Mouse (Mus musculus) embryonic facial prominence, embryonic 14.5 days (tissue): ENCODE results near the gene Dnajc8. TPM values are rescaled to one million over a fixed set of nuclear protein-coding genes. Genes with fewer than 3 reads are reported as not detected.
"Not testable (repeated sequence)": the region's sequence is repeated elsewhere in the genome, so short reads cannot be mapped to it uniquely, and the experiment has no call there.

Source experiments
- ATAC-seq: fragments of 200-750 bp; cut with Nextera tagmentation; 2 replicates; pipeline ENCODE4 v1.8.0; 2017; ENCODE audit warnings: low read depth, moderate number of reproducible peaks, moderate TSS enrichment
- DNase-seq: peaks from one replicate; pipeline ENCODE4 v3.0.0-alpha.2; 2015; ENCODE audit warnings: low spot score
- H3K27ac ChIP-seq: fragments of 300-500 bp; sonication (generic); replicated peaks from 2 replicates; pipeline ENCODE4 v1.5.1; 2014; ENCODE audit warnings: low read depth, mild to moderate bottlenecking, low read length, moderate library complexity
- H3K27me3 ChIP-seq: fragments of 300-500 bp; sonication (generic); replicated peaks from 2 replicates; pipeline ENCODE4 v1.6.1; 2014; ENCODE audit warnings: low read length; ENCODE audit not compliant: control insufficient read depth, insufficient read depth
- H3K36me3 ChIP-seq: fragments of 300-500 bp; sonication (generic); 2 replicates; pipeline ENCODE4 v1.6.1; 2014; ENCODE audit warnings: low read length, mixed read lengths; ENCODE audit not compliant: control insufficient read depth, insufficient read depth
- H3K4me1 ChIP-seq: fragments of 300-500 bp; sonication (generic); 2 replicates; pipeline ENCODE4 v1.6.1; 2014; ENCODE audit warnings: antibody characterized with exemption, low read length; ENCODE audit not compliant: control insufficient read depth, insufficient read depth
- H3K4me2 ChIP-seq: fragments of 300-500 bp; sonication (generic); 2 replicates; pipeline ENCODE4 v1.6.1; 2014; ENCODE audit warnings: low read depth, mild to moderate bottlenecking, low read length, moderate library complexity, mixed read lengths
- H3K4me3 ChIP-seq: fragments of 300-500 bp; sonication (generic); 2 replicates; pipeline ENCODE4 v1.5.1; 2014; ENCODE audit warnings: low read depth, mild to moderate bottlenecking, low read length
- H3K9ac ChIP-seq: fragments of 300-500 bp; sonication (generic); 2 replicates; pipeline ENCODE4 v1.6.1; 2014; ENCODE audit warnings: low read depth, mild to moderate bottlenecking, low read length, moderate library complexity, mixed read lengths
- H3K9me3 ChIP-seq: fragments of 300-500 bp; sonication (generic); 2 replicates; pipeline ENCODE4 v1.6.1; 2016; ENCODE audit warnings: low read length; ENCODE audit not compliant: control insufficient read depth
- WGBS: fragments of 180-500 bp; shearing (Covaris S2); extraction: QIAGEN DNeasy Blood & Tissue Kit; methylation state at CpG from one replicate; pipeline ENCODE4 v1.1.7; 2014; 5-methylcytosine and 5-hydroxymethylcytosine counted together
- polyA plus RNA-seq: library from polyadenylated mRNA; unstranded; fragments of >200 nt; fragmentation: Nextera tagmentation; extraction: Ambion mirVana; gene quantifications from 2 replicates; pipeline ENCODE4 v1.2.1, GENCODE M21; 2014

Gene Dnajc8
- polyA plus RNA-seq, 1 experiment from 2014 or later: 133 TPM

- no peak overlapping the region for H3K9ac ChIP-seq
- H3K27me3 ChIP-seq: no peaks in the 10 kb centered on the region
- no peak overlapping the region for H3K4me3 ChIP-seq
- H3K36me3 ChIP-seq: peaks cover 75% of the 10 kb centered on the region
- DNase-seq (no peak), ATAC-seq (no peak)
- H3K4me2 ChIP-seq: no peak overlapping the region
- no peaks in the 10 kb centered on the region for H3K9me3 ChIP-seq
- no peak overlapping the region for H3K27ac ChIP-seq
- 85% methylated on average over 4 of the region's 4 CpGs for WGBS
- peaks cover 7% of the 10 kb centered on the region for H3K4me1 ChIP-seq
Observed at GRCm38 (mm10) chr4:132541413-132541812, 6.1 kb downstream of the Dnajc8 start.

- Histone ChIP-seq H3K27me3 (no peaks in the 10 kb centered on the region), H3K4me2 (no peak overlapping the region), H3K27ac (no peak overlapping the region), H3K36me3 (peaks cover 86% of the 10 kb centered on the region), H3K4me3 (no peak overlapping the region), H3K9me3 (no peaks in the 10 kb centered on the region), H3K4me1 (no peaks in the 10 kb centered on the region), H3K9ac (no peak overlapping the region)
- no peak for ATAC-seq
- WGBS: 65% methylated on average over 1 of the region's 1 CpGs
- no peak for DNase-seq
Observed at GRCm38 (mm10) chr4:132542724-132543123, 7.4 kb downstream of the Dnajc8 start.

GRCm38 (mm10) chr4:132545851-132546250 lies 10.5 kb downstream of the Dnajc8 start:
- DNase-seq (peak; percentile 63), ATAC-seq (peak; percentile 62; the same call in 1 of the 2 replicates)
- Histone ChIP-seq H3K27me3 (no peaks in the 10 kb centered on the region), H3K4me2 (no peak overlapping the region), H3K4me3 (no peak overlapping the region), H3K9ac (no peak overlapping the region), H3K27ac (no peak overlapping the region), H3K4me1 (no peaks in the 10 kb centered on the region), H3K36me3 (peaks cover 90% of the 10 kb centered on the region), H3K9me3 (no peaks in the 10 kb centered on the region)
- WGBS: 39% methylated on average over 8 of the region's 8 CpGs

GRCm38 (mm10) chr4:132554221-132554620 lies 18.9 kb downstream of the Dnajc8 start:
- Histone ChIP-seq H3K9me3 (no peaks in the 10 kb centered on the region), H3K4me1 (no peaks in the 10 kb centered on the region), H3K27ac (no peak overlapping the region), H3K9ac (no peak overlapping the region), H3K27me3 (no peaks in the 10 kb centered on the region), H3K4me2 (no peak overlapping the region), H3K4me3 (no peak overlapping the region), H3K36me3 (peaks cover 50% of the 10 kb centered on the region)
- 67% methylated on average over 5 of the region's 5 CpGs for WGBS
- no peak for DNase-seq
- no peak for ATAC-seq

- H3K27me3 ChIP-seq: no peaks in the 10 kb centered on the region
- no peak overlapping the region for H3K4me3 ChIP-seq
- H3K9ac ChIP-seq: no peak overlapping the region
- no peak for ATAC-seq
- H3K4me2 ChIP-seq: no peak overlapping the region
- WGBS: 79% methylated on average over 8 of the region's 8 CpGs
- no peaks in the 10 kb centered on the region for H3K9me3 ChIP-seq
- no peaks in the 10 kb centered on the region for H3K4me1 ChIP-seq
- no peak for DNase-seq
- no peak overlapping the region for H3K27ac ChIP-seq
- peaks cover 45% of the 10 kb centered on the region for H3K36me3 ChIP-seq
Observed at GRCm38 (mm10) chr4:132554653-132555052, 19.3 kb downstream of the Dnajc8 start.

GRCm38 (mm10) chr4:132555550-132555949 lies 20.2 kb downstream of the Dnajc8 start:
- WGBS: 87% methylated on average over 7 of the region's 7 CpGs
- H3K36me3 ChIP-seq: peaks cover 36% of the 10 kb centered on the region
- not testable (repeated sequence) for H3K4me1 ChIP-seq, ATAC-seq, DNase-seq, H3K9me3 ChIP-seq, H3K27me3 ChIP-seq, H3K4me3 ChIP-seq, H3K9ac ChIP-seq, H3K4me2 ChIP-seq, H3K27ac ChIP-seq

- no peak overlapping the region for H3K4me2 ChIP-seq
- no peaks in the 10 kb centered on the region for H3K9me3 ChIP-seq
- H3K4me3 ChIP-seq: no peak overlapping the region
- no peaks in the 10 kb centered on the region for H3K36me3 ChIP-seq
- no peak overlapping the region for H3K27ac ChIP-seq
- WGBS: 74% methylated on average over 3 of the region's 3 CpGs
- H3K4me1 ChIP-seq: no peaks in the 10 kb centered on the region
- ATAC-seq (no peak), DNase-seq (no peak)
- H3K9ac ChIP-seq: 0 out of 2 replicates have a peak overlapping the region, but pooled peaks have one; percentile 30
- H3K27me3 ChIP-seq: no peaks in the 10 kb centered on the region
Observed at GRCm38 (mm10) chr4:132563261-132563660, 27.9 kb downstream of the Dnajc8 start.

GRCm38 (mm10) chr4:132563965-132564364 lies 28.6 kb downstream of the Dnajc8 start, which contains the start of gene Ptafr:
Gene Ptafr, plus strand, starts transcription at chr4:132564067.
- no peak within 1 kb of the TSS for H3K4me3 ChIP-seq
- no peaks in the 10 kb centered on the region for H3K4me1 ChIP-seq
- WGBS: 35% methylated on average over 4 of the region's 4 CpGs
- H3K27ac ChIP-seq: no peak within 1 kb of the TSS
- no peaks in the 10 kb centered on the region for H3K9me3 ChIP-seq
- H3K36me3 ChIP-seq: no peaks in the 10 kb centered on the region
- 0 out of 2 replicates have a peak within 1 kb of the TSS, but pooled peaks have one; percentile 30 for H3K9ac ChIP-seq
- H3K4me2 ChIP-seq: no peak within 1 kb of the TSS
- DNase-seq: peak; percentile 14
- H3K27me3 ChIP-seq: no peaks in the 10 kb centered on the region
- no peak for ATAC-seq

- no peaks in the 10 kb centered on the region for H3K4me1 ChIP-seq
- DNase-seq (no peak), ATAC-seq (no peak)
- H3K4me3 ChIP-seq: no peak overlapping the region
- H3K9ac ChIP-seq: no peak overlapping the region
- WGBS: 71% methylated on average over 12 of the region's 12 CpGs
- H3K4me2 ChIP-seq: no peak overlapping the region
- H3K9me3 ChIP-seq: no peaks in the 10 kb centered on the region
- H3K36me3 ChIP-seq: no peaks in the 10 kb centered on the region
- no peak overlapping the region for H3K27ac ChIP-seq
- H3K27me3 ChIP-seq: no peaks in the 10 kb centered on the region
Observed at GRCm38 (mm10) chr4:132565089-132565747, 29.9 kb downstream of the Dnajc8 start.
